Mouse (Mus musculus): ENCODE measurements around the gene Dtl.

Dtl gene

DNA sequence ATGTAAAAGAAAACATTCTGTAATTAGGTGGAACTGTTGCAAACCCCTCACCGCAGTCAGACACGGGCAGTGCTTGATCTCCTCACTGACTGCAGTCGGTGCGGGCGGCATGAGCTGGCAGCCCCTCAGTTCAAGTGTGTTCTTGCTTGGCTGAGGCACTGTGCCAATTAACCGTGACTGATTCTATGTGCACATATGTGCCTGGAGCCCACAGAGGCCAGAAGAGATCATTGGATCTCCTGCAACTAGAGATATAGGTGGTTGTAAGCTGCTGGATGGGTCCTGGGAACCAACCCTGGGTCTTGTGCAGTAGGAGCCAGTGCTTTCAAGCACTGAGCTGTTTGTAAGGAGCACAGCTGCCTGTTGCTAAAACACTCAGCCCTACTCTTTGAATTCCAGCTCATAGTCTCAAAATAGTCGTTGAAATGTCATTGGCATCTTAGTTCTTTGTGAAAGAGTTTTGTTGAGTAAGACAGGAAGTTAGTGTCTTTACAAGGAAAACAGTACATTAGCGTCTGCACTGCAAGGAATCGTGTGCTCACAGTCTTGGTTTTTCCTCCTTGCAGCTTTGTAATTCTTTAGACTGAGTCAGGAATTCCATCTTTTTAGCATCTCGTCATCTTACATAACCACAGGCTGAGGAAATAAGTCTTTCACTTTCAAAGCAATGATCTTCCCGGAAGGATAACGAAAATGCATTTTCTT is 16.8 kb upstream of the Dtl start:
- POLR2A ChIA-PET = interaction anchor here in 3 of 4 experiments (0.6 to 19.4 kb wide), 13 partner anchors 10 to 409 kb away, joined by 3 to 265 read pairs (median 4); partner anchors contain the start of genes Dtl (in 3 of the 3), Ints7 (in 3 of the 3), Lpgat1 (in 1 of the 3) and Nek2 (in 1 of the 3)

GRCm38 (mm10) chr1:191588749-191589148 is 13.4 kb upstream of the Dtl start:
- ChIA-PET POLR2A (interaction anchor here in 2 of 4 experiments (0.6 to 19.4 kb wide), 13 partner anchors 8 to 542 kb away, joined by 3 to 397 read pairs (median 4); partner anchors contain the start of genes Dtl (in 2 of the 2), Ints7 (in 2 of the 2) and Nek2 (in 1 of the 2)), CTCF (interaction anchor here in 3 of 4 experiments (1.1 to 3.1 kb wide), 5 partner anchors 13 to 229 kb away, joined by 3 to 15 read pairs (median 3); partner anchors contain the start of genes Dtl (in 1 of the 3) and Ints7 (in 1 of the 3))

More for the DNA sequence above, 16.8 kb upstream of the Dtl start:
- CTCF ChIA-PET = interaction anchor here in 1 of 4 experiments (0.8 to 1.4 kb wide), 2 partner anchors 226 to 228 kb away, joined by 3 read pairs; no protein-coding TSS in a partner anchor

GRCm38 (mm10) chr1:191587062-191587461 is 11.7 kb upstream of the Dtl start:
- ChIA-PET CTCF (interaction anchor here (0.6 to 3.1 kb wide), 6 partner anchors 8 to 231 kb away, joined by 3 to 15 read pairs (median 3); no protein-coding TSS in a partner anchor), POLR2A (interaction anchor here in 2 of 4 experiments (0.7 to 19.4 kb wide), 12 partner anchors 8 to 235 kb away, joined by 3 to 397 read pairs (median 4); partner anchors contain the start of genes Dtl (in 2 of the 2) and Ints7 (in 2 of the 2))

- ChIA-PET POLR2A (interaction anchor here in 3 of 4 experiments (0.6 to 19.4 kb wide), 16 partner anchors 7 to 1745 kb away, joined by 3 to 397 read pairs (median 5); partner anchors contain the start of genes Dtl (in 3 of the 3), Ints7 (in 3 of the 3) and Nek2 (in 1 of the 3)), CTCF (interaction anchor here in 3 of 4 experiments (0.8 to 2.1 kb wide), 6 partner anchors 10 to 232 kb away, joined by 3 to 14 read pairs (median 4); partner anchors contain the start of genes Dtl (in 2 of the 3) and Ints7 (in 2 of the 3))
Observed at GRCm38 (mm10) chr1:191585704-191586103, 10.4 kb upstream of the Dtl start.

- ChIA-PET CTCF (interaction anchor here in 3 of 4 experiments (0.6 to 2.1 kb wide), 3 partner anchors 229 to 233 kb away, joined by 5 to 14 read pairs (median 7); no protein-coding TSS in a partner anchor), POLR2A (interaction anchor here in 2 of 4 experiments (1.0 to 19.4 kb wide), 10 partner anchors 6 to 233 kb away, joined by 3 to 397 read pairs (median 5); partner anchors contain the start of genes Dtl (in 2 of the 2), Ints7 (in 2 of the 2) and Nek2 (in 1 of the 2))
Observed at GRCm38 (mm10) chr1:191584483-191584882, 9.1 kb upstream of the Dtl start.

GRCm38 (mm10) chr1:191583836-191584235 is 8.5 kb upstream of the Dtl start:
- POLR2A ChIA-PET = interaction anchor here in 2 of 4 experiments (1.0 to 19.4 kb wide), 9 partner anchors 5 to 234 kb away, joined by 3 to 397 read pairs (median 4); partner anchors contain the start of genes Dtl (in 2 of the 2), Ints7 (in 2 of the 2) and Nek2 (in 1 of the 2)

DNA sequence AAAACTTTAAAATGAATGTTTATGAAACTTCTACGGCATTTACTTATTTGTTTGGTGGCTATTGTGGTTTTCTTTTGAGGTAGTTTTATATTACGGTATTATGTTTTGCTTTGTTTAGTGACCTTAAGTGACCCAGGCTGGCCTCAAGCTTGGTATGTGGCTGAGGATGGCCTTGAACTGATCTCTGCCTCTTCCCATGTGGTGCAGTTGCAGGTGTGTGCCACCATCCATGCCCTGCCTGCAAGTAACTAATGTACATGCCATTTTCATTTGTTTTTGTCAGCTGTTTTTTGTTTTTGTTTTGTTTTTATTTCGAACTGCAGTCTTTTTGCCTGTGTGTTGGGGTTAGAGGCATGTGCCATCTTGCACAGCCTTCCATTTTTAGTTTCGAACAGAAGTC is 6.3 kb upstream of the Dtl start:
- CTCF ChIA-PET = interaction anchor here in 2 of 4 experiments (0.6 to 1.4 kb wide), 3 partner anchors 203 to 239 kb away, joined by 3 to 4 read pairs (median 4); no protein-coding TSS in a partner anchor
- POLR2A ChIA-PET = interaction anchor here in 3 of 4 experiments (0.6 to 18.6 kb wide), 7 partner anchors 11 to 236 kb away, joined by 3 to 397 read pairs (median 8); partner anchors contain the start of gene Nek2 (in 1 of the 3)

More at GRCm38 (mm10) chr1:191583836-191584235, 8.5 kb upstream of the Dtl start:
- CTCF ChIA-PET = interaction anchor here in 3 of 4 experiments (0.6 to 2.1 kb wide), 3 partner anchors 230 to 234 kb away, joined by 5 to 14 read pairs (median 7); no protein-coding TSS in a partner anchor

DNA sequence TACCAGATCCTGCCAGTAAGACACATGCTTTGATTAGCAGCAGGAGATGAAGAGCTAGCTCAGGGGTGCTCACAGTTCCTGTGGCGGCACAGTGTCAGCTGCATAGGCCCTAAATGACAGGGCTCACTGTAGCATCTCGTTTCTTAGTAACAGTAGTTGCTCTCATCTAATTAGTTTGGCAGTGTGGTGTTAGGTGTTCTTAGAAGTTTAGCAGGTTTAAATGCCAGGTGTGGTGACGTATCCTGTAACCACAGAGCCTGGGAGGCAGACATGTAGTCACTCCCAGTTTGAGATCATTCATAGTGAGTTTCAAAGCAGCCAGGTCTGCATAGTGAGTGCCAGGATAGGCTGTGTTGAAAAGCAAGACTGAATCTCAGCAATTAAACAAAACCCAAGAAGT is 4.2 kb upstream of the Dtl start:
- POLR2A ChIA-PET = interaction anchor here in 2 of 4 experiments (0.5 to 18.6 kb wide), 14 partner anchors 8 to 260 kb away, joined by 3 to 397 read pairs (median 4); partner anchors contain the start of gene Nek2 (in 2 of the 2)
- CTCF ChIA-PET = interaction anchor here in 3 of 4 experiments (0.6 to 2.1 kb wide), 3 partner anchors 239 to 247 kb away, joined by 3 to 11 read pairs (median 5); no protein-coding TSS in a partner anchor

DNA sequence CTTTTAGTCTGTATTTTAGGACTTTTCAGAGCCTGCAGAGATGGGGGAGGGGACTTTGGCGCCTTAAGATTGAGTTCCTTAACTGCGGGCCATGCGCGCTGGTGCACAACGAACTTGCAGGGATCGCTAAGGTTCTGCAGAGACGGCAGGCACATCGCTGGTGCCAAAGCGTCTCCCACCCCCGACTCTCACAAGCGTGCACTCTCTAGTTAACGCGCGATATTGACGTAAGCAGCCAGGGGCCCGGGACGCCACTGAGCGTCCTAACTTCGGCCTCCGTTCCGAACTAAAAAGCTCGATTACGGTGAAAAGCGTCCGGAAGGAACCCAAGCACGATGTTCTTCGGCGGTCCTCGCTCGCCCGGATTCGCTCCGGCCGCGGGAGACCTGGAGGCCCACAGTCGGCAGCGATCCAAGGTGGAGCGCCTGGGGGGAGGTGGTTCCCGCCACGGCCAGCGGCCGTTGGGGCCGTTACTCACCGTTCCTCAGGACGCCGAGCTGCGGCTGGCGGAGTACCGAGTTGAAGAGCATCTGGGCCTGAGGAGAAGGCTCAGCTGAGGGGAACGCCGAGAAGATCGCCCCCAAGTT is 380 bp downstream of the Dtl start:
- POLR2A ChIA-PET = interaction anchor here (0.7 to 18.6 kb wide), 159 partner anchors 8 to 880 kb away, joined by 3 to 397 read pairs (median 5); partner anchors contain the start of genes Nek2 (in 4 of the 4), Lpgat1 (in 3 of the 4), Flvcr1 (in 2 of the 4) and Slc30a1 (in 2 of the 4)
- CTCF ChIA-PET = interaction anchor here (0.6 to 4.0 kb wide), 42 partner anchors 8 to 517 kb away, joined by 3 to 38 read pairs (median 4); partner anchors contain the start of genes Tmem206 (in 2 of the 4), Lpgat1 (in 1 of the 4), Nek2 (in 1 of the 4) and Traf5 (in 1 of the 4)

DNA sequence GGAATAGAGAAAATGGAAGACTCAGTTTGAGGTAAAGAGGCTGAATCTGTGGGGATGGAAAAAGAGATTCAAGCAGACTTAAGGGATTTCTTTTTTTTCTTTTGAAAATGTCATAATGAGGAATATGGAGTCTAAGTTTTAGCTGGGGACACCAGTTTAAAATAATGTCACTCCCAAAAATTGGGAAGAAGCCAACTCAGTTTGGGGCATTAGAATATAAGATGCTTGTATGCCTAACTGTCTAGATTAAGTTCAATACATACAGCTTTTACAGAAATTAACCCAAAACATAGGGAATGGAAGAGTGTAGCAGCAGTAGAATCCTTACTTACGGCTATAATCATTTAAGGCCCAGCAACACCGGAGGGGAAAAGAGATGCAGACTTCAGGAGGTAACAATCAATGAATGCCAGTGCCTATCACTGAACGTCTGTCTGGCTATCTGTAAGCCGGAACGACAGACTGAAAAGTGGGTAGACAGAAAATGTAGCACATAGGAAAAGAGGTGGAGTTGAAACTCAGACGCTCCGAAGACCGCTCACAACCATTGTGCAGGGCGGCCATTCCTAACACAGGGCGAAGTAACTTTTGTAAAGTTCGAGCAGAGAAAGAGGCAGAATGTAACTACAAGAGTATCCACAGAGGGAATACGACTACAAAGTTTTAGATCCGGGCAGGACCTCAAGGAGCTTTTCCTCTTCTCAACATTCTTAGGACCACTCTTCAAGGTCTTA is 1.3 kb downstream of the Dtl start:
- POLR2A ChIA-PET = interaction anchor here in 3 of 4 experiments (0.9 to 18.6 kb wide), 27 partner anchors 9 to 881 kb away, joined by 3 to 397 read pairs (median 13); partner anchors contain the start of genes Nek2 (in 2 of the 3), Tmem206 (in 2 of the 3) and Lpgat1 (in 1 of the 3)

GRCm38 (mm10) chr1:191570415-191570814 is 4.9 kb downstream of the Dtl start:
- ChIA-PET POLR2A (interaction anchor here in 3 of 4 experiments (0.5 to 18.6 kb wide), 5 partner anchors 10 to 187 kb away, joined by 3 to 397 read pairs (median 3); no protein-coding TSS in a partner anchor), CTCF (no interaction called here)

More for the DNA sequence above, 1.3 kb downstream of the Dtl start:
- CTCF ChIA-PET = interaction anchor here in 2 of 4 experiments (0.5 to 4.0 kb wide), 5 partner anchors 9 to 244 kb away, joined by 3 to 38 read pairs (median 3); no protein-coding TSS in a partner anchor

- CTCF ChIA-PET = no interaction called here
Observed at GRCm38 (mm10) chr1:191569625-191570024, 5.7 kb downstream of the Dtl start.

DNA sequence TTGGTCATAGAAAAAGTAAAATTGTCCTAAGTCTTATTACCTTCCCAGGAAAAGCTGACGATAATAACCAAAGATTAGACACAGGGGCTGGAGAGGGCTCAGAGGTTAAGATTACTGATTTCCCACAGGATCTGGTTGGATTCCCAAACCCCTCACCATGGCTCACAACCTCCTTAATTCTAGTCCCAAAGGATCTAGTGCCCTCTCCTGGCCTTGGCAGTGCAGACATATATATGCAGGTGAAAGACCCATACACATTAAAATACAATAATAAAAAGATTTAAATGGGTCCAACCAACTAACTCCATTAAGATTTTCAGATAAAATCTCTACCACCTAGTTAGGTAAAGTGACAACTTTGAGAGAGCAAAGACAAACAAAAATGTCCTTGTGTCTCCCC is 7.5 kb downstream of the Dtl start:
- POLR2A ChIA-PET = interaction anchor here in 2 of 4 experiments (0.6 to 17.9 kb wide), 17 partner anchors 8 to 251 kb away, joined by 3 to 397 read pairs (median 6); partner anchors contain the start of genes Dtl (in 2 of the 2) and Ints7 (in 2 of the 2)
- CTCF ChIA-PET = interaction anchor here in 1 of 4 experiments (1.4 kb wide), 1 partner anchor 250 kb away, joined by 3 read pairs; no protein-coding TSS in a partner anchor

More at GRCm38 (mm10) chr1:191569625-191570024, 5.7 kb downstream of the Dtl start:
- POLR2A ChIA-PET = interaction anchor here in 1 of 4 experiments (2.4 kb wide), 1 partner anchor 10 kb away, joined by 7 read pairs; no protein-coding TSS in a partner anchor

DNA sequence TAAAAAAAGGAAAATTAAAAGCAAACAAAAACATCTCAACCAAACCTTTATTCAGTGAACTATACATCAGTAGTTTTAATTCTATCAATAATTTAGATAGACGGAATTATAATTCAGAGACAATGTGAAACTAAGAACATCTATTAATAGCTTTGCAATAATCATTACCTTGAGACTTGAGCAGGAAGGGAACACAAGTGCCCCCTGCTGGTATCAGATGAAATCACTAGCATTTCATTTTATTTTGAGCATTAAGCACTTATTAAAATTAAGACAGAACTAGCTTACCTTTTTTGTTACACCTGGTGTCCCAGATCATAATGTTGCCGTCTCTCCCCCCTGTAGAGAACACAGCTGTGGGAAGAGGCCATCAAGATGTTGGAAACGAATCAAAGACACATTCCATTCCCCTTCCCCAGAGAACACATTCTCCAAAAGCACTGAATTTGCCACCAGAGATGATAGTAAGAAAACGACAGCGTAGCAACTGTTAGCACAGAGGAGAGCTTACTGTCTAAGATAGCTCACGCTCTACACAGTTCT is 12.4 kb downstream of the Dtl start:
- ChIA-PET CTCF (interaction anchor here (0.6 to 3.6 kb wide), 19 partner anchors 9 to 258 kb away, joined by 3 to 18 read pairs (median 4); partner anchors contain the start of genes Dtl (in 2 of the 4), Ints7 (in 2 of the 4) and Nek2 (in 1 of the 4)), POLR2A (interaction anchor here (0.7 to 17.9 kb wide), 25 partner anchors 10 to 564 kb away, joined by 3 to 397 read pairs (median 5); partner anchors contain the start of genes Dtl (in 3 of the 4), Ints7 (in 3 of the 4), Nek2 (in 1 of the 4) and Tmem206 (in 1 of the 4))

- ChIA-PET POLR2A (interaction anchor here in 3 of 4 experiments (0.6 to 17.9 kb wide), 16 partner anchors 9 to 262 kb away, joined by 3 to 397 read pairs (median 5); partner anchors contain the start of genes Dtl (in 3 of the 3) and Ints7 (in 3 of the 3)), CTCF (no interaction called here)
Observed at GRCm38 (mm10) chr1:191559779-191560178, 15.6 kb downstream of the Dtl start.
